Mouse (Mus musculus): ENCODE results near the gene Col6a2. TPM values are rescaled to one million over a fixed set of nuclear protein-coding genes. Genes with fewer than 3 reads are reported as not detected.

The Col6a2 gene
- polyA plus RNA-seq (2017; shearing (Covaris generic)), result not detected

DNA sequence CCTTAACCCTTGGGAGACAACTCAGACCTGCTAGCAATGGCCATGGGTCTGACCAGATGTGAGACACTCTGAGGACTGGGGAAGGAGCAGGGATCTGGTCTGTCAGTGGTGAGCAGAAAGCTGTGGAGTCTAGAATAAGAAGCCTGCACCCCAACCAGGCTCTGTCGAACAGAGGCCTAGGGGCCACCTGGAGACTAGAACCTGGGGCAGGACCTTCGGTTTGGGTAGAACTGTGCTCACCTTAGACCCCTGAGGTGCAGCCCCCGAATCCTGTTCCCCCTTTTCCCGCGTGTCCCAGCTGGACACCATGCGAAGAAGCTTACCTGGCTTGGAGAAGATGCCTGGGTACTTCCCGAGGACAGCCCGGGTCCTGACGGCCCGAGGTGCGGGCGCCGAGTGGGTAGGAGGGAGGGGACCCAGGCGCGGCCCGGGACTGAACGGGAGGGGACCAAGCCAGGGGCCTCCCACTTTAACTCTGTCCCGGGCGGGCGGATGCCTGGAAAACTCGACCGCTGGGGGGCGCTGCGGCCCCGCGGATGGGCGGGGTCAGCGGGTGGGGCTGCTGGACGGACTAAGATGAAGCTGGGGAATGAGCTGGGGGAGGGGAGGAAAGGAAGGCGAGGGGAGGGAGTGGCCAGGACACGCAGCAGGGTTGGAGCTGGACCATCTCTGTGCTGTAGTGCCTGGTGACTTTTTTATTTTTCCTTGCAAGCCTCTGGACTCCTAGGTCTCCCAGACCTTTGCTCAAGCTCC is at the start of gene Col6a2:
Col6a2 (minus strand) TSS at position 703 of the 753 bp plus-strand sequence.
- ATAC-seq, result no peak

DNA sequence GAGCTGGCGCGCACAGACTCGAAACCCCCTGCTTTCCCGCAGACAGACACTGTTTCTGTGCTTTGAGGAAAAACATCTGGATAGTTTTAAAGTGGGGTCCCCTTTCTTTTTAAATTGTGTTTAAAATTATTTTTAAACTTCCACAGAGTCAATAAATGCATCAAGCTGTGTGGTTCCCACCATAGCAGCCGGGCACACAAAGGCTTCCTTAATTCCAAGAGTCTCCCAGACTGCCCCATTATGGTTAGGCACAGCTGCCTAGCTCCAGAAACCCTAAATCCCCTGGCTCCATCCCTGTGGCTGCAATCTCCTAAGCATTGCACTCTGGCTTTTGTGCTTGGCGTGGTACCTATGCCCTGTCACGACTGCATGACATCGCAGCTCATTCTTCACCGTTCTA is 48.5 kb upstream of the Col6a2 start:
- ATAC-seq, result no peak

DNA sequence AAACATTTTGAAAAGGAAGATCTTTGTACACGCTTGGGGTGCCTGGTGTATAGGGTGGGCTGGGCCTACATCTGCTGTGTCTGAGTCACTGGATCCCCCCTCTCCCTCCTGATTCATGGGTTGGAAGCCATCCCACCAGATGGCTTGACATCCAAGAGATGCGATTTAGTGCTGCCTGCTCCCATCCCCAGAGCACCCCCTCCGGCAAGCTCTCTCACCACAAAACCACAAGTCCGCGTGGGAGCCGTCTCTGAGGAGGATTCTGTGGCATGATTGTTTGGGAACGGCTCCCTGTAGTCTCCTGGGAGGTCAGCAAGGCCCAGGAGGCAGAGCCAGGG is 45.5 kb upstream of the Col6a2 start:
- no peak for ATAC-seq

DNA sequence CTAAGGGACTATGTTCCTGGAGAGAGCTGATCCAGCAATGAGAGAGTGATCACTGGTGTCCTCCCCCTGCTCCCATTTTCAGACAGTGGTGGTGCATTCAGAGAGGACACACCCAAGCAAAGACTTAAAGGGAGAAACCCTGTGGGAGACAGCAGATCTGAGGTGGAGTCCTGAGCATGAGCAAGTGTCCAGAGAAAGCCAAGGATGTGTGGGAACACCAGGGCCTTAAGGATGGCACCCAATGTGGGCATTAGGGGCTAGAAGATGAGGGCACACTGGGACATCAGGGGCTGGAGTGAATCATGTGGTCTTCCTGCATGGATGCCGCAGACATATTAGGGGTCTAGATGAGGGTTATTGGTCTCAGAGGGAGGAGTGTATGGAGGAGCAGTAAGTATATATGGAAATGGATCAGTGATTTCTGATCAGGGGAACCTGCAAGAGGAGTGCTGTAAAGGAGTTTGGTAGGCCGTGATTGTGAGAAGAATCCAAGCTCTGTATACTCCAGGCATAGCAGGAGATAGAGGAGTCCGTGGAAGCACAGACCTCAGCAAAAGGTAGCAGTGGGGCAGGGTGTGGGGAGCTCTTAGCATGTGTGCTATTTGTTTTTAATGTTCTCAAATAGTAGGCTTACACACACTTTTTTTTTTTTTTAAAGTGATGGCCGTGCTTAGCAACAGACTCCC is 45.0 kb upstream of the Col6a2 start:
- ATAC-seq, result no peak

DNA sequence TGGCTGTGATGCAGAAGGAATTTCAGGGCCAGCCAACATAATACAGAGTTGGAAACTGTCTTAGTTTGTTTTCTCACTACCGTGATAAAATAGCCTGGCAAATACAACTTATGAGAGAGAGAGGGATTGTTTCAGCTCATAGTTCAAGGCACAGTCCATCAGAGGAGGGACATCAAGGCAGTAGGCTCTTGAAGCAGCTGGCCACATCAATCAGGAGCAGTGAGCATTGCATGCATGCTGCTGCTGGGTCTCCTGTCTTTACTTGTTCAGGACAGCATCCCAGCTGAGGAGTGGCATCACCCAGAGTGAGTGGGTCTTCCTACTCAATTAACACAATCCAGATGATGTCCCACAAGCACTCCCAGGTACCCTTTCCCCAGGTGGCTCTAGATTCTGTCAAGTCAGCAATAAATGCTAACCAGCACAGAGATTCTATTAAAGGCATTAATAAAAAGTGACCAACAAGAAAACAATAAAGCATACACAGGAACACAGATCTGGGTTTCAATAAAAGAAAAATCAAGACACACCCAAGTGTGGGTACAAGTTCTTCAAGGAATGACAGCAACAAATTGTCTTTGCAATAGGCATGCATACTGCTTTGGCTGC is 43.9 kb upstream of the Col6a2 start:
- no peak for ATAC-seq

DNA sequence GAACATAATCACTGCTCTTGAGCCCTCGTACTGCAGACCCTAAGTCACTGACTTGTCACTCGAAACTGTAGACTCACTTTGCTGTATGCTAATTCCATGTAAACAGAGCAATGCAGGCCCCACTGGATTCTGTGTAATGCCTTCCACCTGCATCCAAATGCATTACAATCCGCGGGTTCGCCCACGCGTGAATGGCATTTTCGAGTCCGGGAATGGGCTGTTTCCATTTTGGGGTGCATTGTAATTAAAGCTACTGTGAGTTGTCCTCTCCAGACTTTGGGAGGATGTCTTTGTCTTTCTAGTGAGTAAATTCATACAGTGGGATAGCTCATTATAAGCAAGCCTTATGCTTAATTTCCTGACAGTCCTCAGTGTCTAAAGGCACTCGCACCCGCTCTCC is 42.1 kb upstream of the Col6a2 start:
- ATAC-seq, result no peak

DNA sequence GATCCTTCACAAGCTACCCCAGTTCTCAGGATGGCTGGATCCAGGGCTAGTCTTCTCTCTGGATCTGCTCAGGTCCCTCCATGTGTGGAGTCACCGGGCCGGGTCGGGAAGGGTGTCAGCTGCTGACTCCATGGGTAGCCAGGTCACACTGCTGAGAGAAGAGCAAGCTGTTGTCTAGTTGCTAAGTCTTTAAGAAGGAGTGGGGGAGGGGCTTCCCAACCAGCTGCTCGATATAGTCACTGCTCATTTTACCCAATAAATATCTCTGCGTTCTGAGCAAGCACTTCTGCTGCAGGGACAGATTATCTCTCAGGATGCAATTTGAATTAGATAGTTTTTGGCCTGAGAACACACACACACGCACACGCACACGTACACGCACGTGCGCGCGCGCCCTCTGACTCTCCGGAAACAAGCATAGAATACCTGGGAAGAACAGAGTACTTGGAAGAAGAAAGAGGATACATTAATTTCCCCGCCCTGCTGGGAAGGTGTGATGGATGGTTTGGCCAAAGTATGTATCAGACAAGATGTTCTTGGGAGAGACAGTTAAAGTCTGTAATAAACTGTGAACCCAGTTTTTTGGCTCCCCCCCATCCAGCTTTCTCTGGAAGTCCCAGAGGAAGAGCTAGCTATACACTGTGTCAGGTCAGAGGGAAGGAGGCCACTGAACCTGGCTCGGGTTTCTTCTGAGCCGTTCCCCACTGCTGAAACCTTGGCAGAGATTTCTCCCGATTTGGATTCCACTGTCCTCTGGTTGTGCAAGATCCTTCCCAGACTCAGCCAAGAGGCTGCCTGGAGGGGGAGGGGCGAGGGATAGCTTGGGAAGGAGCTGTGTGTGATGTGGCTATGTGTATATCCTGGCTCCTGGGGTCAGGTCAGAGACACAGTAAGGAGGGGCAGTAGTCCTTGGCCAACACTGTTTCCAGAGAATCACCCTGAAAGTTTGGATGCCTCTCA is 41.0 kb upstream of the Col6a2 start:
- ATAC-seq, result no peak

DNA sequence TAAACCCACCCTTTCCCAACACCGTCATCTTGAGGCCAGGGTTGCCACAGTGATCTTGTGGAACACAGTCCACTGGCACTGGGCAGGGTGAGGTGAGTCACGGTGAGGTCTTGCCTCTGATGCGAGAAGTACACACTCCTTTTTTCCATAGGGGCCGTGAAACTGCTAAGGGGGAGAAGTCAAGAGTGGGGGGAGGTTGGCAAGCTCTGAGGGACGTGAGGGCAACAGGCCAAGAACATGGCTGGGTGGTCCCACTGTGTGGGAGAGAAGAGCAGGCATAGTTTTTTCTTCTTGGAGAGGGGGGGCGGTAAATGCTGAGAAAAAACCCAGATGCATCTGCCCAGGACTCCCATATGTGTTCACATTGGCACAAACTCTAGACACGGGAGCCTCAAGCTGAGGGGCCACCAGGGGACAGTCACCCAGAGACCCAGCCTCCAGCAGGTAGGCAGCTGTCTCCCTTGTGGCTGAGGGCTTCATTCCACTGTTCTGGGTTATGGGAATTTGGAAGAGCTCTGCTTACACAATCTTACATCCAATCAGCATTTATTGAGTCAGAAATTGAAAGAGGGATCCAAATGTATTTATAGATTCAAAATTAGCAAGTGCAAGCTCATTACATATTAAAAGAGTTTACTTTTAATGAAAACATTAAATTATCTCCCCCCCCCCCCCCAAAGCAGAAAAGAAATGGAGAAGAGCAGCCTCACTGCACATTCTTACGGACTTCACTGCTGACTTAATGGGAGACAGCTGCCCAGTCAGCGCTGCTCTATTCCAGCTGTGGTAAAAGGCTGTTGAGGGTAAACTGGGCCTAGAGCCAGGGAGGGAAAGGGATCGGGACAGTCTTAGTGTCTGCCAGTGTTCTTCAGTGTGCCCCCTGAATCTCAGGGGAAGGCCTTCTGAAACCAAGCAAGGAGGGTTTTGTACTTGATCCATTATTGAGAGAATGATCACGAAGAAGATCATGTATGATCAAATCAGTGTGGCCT is 30.2 kb upstream of the Col6a2 start:
- no peak for ATAC-seq

DNA sequence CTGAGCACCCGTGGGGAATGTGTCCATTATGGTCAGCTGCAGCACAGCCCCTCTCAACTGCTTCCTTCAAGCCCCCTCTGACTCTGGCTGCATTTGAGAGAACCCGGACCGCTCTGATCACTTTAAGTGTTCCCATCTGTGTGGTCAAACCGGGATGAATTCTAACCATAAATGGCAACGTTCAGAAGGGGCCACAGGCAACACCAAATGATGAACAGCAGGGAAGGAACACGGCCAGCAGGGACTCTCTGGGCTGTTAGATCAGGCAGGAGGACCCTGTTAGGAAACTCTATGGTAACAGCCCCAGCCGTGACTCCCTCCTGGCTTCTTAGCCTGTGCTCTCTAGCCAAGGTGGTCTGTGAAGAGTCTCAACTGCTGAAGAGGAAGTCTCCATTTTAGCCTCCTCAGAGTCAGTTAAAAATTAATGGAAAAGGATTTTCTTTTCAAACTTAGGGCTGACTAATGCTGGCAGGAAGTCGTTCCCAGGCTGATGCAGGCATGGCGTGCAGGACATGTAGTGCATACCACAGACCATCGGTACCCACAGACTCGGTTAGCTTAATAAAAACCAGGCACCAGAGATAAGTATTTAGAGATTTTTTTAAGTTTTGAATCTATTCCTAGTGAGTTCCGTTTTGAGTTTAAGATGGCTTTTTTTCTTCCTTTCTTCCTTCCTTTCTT is 27.4 kb upstream of the Col6a2 start:
- ATAC-seq, result no peak

DNA sequence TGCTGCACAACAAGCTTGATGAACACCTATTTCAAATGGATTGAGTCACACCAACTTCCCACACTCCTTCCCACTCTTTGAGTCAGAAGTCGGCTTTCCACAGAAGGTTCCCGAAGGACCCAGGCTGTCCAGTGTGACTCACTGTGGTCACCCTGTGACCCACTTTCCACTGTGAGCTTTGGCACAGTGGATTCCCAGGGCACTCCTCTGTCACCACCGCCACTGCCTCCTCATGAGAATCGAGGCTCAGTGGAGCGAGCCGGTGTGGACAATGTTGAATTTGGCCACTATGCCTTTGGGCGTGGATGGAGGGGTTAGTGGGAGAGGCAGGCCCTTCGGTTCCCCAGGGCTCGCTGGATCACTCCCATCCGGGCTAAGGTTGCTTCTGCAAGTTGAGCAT is 25.3 kb upstream of the Col6a2 start:
- no peak for ATAC-seq

DNA sequence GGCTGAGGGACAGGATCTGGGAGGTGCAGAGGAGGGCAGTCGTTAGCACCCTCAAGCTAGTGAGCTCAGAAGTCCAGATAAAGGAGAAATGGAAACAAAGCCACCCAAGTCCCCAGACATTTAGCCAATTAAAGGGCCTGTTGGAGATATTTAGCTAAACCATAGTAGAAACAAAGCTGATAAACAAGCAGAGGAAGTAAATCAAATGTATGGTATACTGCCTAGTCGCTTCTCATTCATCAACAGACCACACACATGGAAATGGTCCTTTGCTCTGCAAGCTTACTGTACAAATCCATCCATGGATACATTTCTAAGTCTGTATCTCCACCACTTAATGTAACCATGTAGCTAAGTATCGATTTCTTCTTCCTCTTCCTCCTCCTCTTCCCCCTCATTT is 24.0 kb upstream of the Col6a2 start:
- no peak for ATAC-seq

DNA sequence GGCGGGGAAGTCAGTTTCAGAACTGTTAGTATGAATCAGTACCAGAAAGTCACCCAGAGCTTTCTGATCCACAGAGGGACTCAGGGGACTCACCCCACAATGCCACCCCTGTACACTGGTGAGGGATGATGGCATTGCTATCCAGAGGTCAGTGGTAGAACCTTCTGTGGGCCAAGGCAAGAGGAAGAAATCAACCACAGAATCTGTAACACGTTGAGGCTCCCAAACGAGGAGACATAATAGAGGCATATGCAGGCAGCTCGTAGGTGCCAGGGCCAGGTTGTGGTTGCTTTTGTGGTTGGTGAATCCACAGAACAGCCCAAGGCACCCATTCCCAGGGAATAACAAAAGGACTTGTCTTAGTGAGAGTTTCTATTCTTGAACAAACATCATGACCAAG is 22.3 kb upstream of the Col6a2 start:
- ATAC-seq, result no peak

DNA sequence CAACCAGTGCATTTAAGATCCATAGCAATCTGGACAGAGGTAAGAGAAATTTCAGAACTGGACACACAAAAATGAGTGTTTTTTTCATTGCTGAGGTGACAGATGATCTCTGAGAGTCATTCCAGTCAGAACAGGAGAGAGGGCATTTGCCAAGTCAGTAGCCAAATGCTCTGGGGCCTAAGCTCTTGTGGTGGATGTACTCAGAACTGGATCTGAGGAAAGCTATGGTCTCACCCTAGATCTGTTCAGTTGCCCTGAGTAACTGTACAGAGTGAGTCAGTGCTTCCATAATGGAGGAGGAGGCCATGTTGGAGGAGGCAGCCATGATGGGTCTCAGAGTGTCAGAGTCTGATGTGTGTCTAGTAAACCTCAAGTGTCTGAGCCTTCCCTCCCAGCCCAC is 21.6 kb upstream of the Col6a2 start:
- no peak for ATAC-seq

DNA sequence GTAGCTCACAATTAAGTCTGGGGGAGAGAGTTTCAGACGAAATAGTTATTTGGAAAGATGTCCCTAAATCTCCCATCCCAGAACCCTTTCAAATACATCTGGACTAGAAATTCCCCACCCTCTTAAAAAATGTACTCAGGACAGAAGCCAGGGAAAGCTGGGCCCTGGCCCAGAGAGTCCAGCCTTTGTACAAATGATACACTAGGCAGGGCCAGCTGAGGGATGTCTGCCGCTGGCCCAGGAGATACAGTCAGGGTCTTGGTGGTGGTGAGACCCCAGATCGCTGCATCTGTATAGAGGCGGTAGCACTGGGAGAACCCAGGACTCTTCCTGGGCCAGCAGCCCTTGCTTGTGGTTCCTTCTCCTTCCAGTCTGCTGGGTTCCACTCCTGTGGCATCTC is 20.6 kb upstream of the Col6a2 start:
- ATAC-seq, result no peak

DNA sequence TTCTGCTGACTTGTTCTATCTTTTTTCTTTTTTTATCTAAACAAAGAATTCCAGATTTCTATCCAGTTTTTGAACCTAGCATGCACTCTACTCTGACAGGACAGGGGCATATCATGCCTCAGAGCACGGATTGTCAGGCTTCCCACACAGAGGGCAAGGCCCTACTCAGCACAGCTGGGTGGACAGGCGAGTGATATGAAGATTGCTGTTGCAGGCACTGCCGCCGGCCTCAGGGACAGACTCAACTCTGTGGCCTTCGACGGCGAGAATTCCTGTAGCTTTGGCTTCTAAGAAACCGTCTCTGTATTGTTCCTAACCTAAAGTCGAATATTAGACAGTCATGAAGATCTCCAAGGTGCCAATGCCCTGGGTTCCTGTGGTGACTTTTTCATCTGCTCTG is 20.0 kb upstream of the Col6a2 start:
- ATAC-seq, result no peak

DNA sequence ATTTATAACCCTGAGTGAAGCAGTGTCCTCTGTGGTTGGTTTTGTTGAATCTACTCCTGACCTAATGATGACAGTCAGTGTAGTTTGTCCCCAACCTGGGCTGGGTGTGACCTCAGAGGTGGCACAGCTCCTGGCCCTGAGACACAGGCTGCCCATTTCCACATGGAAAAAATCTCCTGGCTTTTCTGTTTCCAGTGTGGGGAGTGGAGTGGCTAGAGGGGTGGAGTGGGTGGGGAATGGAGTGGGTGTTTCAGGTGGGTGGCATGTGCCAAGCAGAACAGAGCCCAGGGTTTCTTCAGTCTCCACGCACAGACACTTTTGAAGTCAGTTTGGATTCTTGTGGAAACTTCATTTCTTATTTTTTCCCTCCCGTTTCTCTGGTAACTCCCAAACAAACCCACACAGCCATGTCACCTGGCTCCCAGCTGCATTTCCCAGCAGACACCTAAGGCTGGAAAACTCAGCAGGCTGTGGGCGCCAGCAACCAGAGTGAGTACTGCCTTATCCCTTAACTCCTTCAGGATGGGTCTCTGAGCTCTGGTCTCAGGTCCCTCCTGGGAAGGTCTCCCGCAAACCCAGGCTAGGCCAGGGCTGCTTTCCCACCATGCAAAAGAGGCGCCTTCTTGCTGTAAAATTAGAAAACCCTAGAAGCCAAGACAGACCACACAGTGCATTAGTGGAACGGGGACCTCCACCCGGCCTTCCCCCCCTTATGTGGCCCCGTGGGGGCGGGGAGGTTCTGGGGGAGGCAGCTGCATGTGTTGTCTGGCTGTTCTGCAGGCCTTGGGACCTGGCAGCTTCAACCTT is 19.4 kb upstream of the Col6a2 start:
- ATAC-seq, result no peak

DNA sequence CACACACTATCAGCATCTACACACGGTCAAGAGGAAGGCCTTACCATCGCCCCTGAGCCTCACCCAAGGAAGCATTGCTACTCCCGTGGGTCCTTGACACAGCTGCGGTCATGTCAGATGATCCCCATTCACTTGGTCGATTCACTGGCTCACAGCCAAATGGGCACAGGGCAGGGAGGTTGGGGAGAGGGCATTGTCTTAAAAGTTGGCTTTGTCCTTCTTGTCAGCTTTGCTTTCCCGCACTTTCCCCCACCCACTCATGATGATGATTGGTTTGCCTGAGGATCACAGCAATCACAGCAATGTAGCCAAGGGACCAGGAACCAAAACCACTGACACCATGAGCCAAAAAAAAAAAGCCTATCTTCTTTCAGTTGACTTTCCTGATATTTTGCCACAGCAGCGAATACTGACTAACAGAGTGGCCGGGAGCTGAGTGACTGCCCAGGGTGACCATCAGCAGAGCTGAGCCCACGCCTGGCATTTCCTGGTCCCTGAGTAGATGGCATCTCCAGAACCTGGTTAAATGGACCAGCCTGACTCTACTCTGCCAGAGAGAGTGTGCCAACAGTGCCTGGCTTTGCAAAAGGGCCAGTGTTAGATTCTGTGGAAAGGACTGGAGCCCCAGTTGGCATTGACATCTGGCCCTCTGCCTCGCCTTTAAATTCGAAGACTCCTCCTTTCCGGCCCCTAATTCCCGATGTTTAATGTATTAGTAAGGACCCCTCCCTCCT is 18.6 kb upstream of the Col6a2 start:
- ATAC-seq, result no peak

DNA sequence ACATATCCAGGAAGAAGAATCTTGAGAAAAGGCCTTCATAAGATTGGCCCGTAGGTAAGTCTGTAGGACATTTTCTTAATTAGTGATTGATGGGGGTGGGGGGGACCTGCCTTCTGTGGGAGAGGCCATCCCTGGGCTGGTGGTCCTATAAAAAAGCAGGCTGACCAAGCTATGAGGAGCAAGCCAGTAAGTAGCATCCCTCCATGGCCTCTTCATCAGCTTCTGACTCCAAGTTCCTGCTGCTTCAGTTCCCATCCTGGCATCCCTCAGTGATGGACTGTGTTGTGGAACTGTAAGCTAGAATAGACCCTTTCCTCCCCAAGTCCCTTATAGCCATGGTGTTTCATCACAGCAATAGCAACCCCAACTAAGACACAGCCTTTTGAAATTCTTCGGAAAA is 16.5 kb upstream of the Col6a2 start:
- ATAC-seq, result no peak

DNA sequence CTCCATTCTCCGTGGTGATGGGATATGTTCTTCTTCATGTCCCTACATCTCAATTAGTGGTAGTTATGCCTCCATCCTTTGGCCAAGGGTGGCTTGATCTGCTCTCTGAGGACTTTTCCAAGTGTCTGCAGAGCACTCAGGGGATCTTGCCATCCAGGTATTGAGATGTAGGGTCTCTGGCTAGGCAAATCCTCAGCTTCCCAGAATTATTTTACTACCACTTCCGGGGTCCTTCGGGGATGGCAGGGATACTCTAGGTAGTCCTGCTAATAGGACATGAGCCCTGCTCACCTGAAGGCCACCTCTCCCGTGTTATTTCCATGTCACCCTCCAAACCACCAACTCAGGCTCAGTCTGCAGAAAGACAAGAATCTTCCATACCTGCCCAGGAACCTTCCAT is 13.2 kb upstream of the Col6a2 start:
- ATAC-seq, result no peak

DNA sequence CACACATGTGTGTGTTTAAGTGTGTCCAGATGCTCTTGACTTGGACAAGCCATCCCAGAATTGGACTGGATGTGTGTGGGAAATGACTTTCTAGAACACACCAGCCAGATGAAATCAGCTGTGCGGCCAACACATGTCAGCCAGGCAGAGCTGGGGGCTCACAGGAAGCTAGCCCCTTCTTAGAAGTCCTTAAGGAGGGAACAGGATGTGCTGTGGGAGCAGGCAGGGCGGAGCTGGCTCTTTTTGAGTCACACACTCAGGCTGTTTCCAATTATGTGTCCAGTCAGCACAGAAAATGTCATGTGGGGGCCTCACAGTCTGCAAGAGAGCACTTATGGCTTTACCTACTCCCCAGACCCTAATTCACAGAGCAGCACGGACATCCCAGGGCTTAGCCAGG is 12.6 kb upstream of the Col6a2 start:
- no peak for ATAC-seq
